Mouse (Mus musculus) bone marrow macrophage, adult 2 months (primary cell): ENCODE data around the gene Olfr401. TPM values are rescaled to one million over a fixed set of nuclear protein-coding genes. Genes with fewer than 3 reads are reported as not detected.
"Not testable (repeated sequence)": the region's sequence is repeated elsewhere in the genome, so short reads cannot be mapped to it uniquely, and the experiment has no call there.

Experiments used
- H3K27ac ChIP-seq: 2 replicates; pipeline ENCODE4 v1.5.1; 2012; ENCODE audit warnings: low read depth, low read length; ENCODE audit not compliant: insufficient read depth
- H3K4me1 ChIP-seq: 2 replicates; pipeline ENCODE4 v1.6.1; 2012; ENCODE audit warnings: low read length; ENCODE audit not compliant: control insufficient read depth, insufficient read depth
- H3K4me3 ChIP-seq: 2 replicates; pipeline ENCODE4 v1.5.1; 2012; ENCODE audit warnings: mild to moderate bottlenecking, low read length, moderate library complexity; ENCODE audit not compliant: insufficient read depth
- CTCF ChIP-seq: IDR thresholded peaks from 2 replicates; pipeline ENCODE4 v1.5.1; 2012; ENCODE audit warnings: low read depth, mild to moderate bottlenecking, low read length, moderate library complexity
- POLR2A ChIP-seq: IDR thresholded peaks from 2 replicates; pipeline ENCODE4 v1.6.1; 2012; ENCODE audit warnings: mild to moderate bottlenecking, low read depth, low read length, borderline replicate concordance
- polyA plus RNA-seq: library from polyadenylated mRNA; stranded (reverse); fragments of >200 nt; gene quantifications from 2 replicates; pipeline ENCODE4 v1.2.4, GENCODE M21; 2012; ENCODE audit not compliant: missing spikeins, insufficient read depth, insufficient read length

Olfr401 gene
- not detected in 2 replicates for polyA plus RNA-seq

- Histone ChIP-seq H3K4me3 (no peak within 1 kb of the TSS), H3K4me1 (no peaks in the 10 kb centered on the region), H3K27ac (no peak within 1 kb of the TSS)
- TF ChIP-seq POLR2A (no peak), CTCF (no peak)
These were observed at the start of gene Olfr401 for GRCm38 (mm10) chr11:74113412-74113811. TSS of gene Olfr401 (plus strand) at chr11:74113712.

- no peak within 1 kb of the TSS for H3K4me3 ChIP-seq
- TF ChIP-seq CTCF: no peak
- no peak for TF ChIP-seq POLR2A
- H3K27ac ChIP-seq: no peak within 1 kb of the TSS
- no peaks in the 10 kb centered on the region for H3K4me1 ChIP-seq
These were observed 43.9 kb upstream of the Olfr401 start, which contains the start of gene Zfp616 for GRCm38 (mm10) chr11:74069655-74070054. TSS of gene Zfp616 (plus strand) at chr11:74069955.

GRCm38 (mm10) chr11:74100724-74101123 is 12.8 kb upstream of the Olfr401 start:
- H3K27ac ChIP-seq: no peak overlapping the region
- no peaks in the 10 kb centered on the region for H3K4me1 ChIP-seq
- H3K4me3 ChIP-seq: no peak overlapping the region
- TF ChIP-seq CTCF (no peak), POLR2A (no peak)

GRCm38 (mm10) chr11:74101507-74101906 is 12.0 kb upstream of the Olfr401 start:
- Histone ChIP-seq H3K4me3 (no peak overlapping the region), H3K4me1 (no peaks in the 10 kb centered on the region), H3K27ac (no peak overlapping the region)
- TF ChIP-seq CTCF (no peak), POLR2A (no peak)

- no peak overlapping the region for H3K27ac ChIP-seq
- H3K4me3 ChIP-seq: no peak overlapping the region
- no peaks in the 10 kb centered on the region for H3K4me1 ChIP-seq
- TF ChIP-seq POLR2A (no peak), CTCF (no peak)
These were observed 8.4 kb upstream of the Olfr401 start for GRCm38 (mm10) chr11:74105066-74105465.

- not testable (repeated sequence) for H3K4me3 ChIP-seq, H3K4me1 ChIP-seq, H3K27ac ChIP-seq
These were observed 26.5 kb downstream of the Olfr401 start for GRCm38 (mm10) chr11:74140001-74140400.

GRCm38 (mm10) chr11:74145866-74146265 is 32.4 kb downstream of the Olfr401 start:
- H3K4me3 ChIP-seq: no peak overlapping the region
- H3K4me1 ChIP-seq: no peaks in the 10 kb centered on the region
- H3K27ac ChIP-seq: no peak overlapping the region
- TF ChIP-seq POLR2A (no peak), CTCF (no peak)

- no peak for TF ChIP-seq CTCF
- no peak for TF ChIP-seq POLR2A
- Histone ChIP-seq H3K27ac (no peak within 1 kb of the TSS), H3K4me1 (no peaks in the 10 kb centered on the region), H3K4me3 (no peak within 1 kb of the TSS)
These were observed 39.7 kb downstream of the Olfr401 start, which contains the start of gene Olfr402 for GRCm38 (mm10) chr11:74153229-74153628. TSS of gene Olfr402 (plus strand) at chr11:74153529.

GRCm38 (mm10) chr11:74168771-74169170 is 55.3 kb downstream of the Olfr401 start:
- TF ChIP-seq POLR2A (no peak), CTCF (no peak)
- no peak overlapping the region for H3K4me3 ChIP-seq
- no peaks in the 10 kb centered on the region for H3K4me1 ChIP-seq
- H3K27ac ChIP-seq: no peak overlapping the region

Other genes with a start within 250 kb of the Olfr401 start
- gene Olfr394, start 222.9 kb upstream of the Olfr401 start, polyA plus RNA-seq: not detected in 2 replicates
- gene Olfr395, start 204.4 kb upstream of the Olfr401 start, polyA plus RNA-seq: not detected in 2 replicates
- gene Olfr23, start 177.0 kb upstream of the Olfr401 start, polyA plus RNA-seq: not detected in 2 replicates
- gene Olfr397, start 152.9 kb upstream of the Olfr401 start, polyA plus RNA-seq: not detected in 2 replicates
- not detected in 2 replicates for gene Olfr398, start 123.3 kb upstream of the Olfr401 start, polyA plus RNA-seq
- not detected in 2 replicates for gene Olfr139, start 57.2 kb upstream of the Olfr401 start, polyA plus RNA-seq
- not detected in 2 replicates for gene Olfr399, start 57.1 kb upstream of the Olfr401 start, polyA plus RNA-seq
- 0.21 TPM in 1 of 2 replicates, not detected in the other for gene Zfp616, start 43.8 kb upstream of the Olfr401 start, polyA plus RNA-seq
- not detected in 2 replicates for gene Olfr402, start 39.8 kb downstream of the Olfr401 start, polyA plus RNA-seq
- gene Olfr403, start 72.5 kb downstream of the Olfr401 start, polyA plus RNA-seq: not detected in 2 replicates
- not detected in 2 replicates for gene Olfr43, start 97.7 kb downstream of the Olfr401 start, polyA plus RNA-seq
- gene Olfr406, start 146.1 kb downstream of the Olfr401 start, polyA plus RNA-seq: not detected in 2 replicates
- gene Olfr59, start 170.0 kb downstream of the Olfr401 start, polyA plus RNA-seq: not detected in 2 replicates
- not detected in 2 replicates for gene Olfr410, start 224.3 kb downstream of the Olfr401 start, polyA plus RNA-seq
- gene Olfr411, start 238.9 kb downstream of the Olfr401 start, polyA plus RNA-seq: not detected in 2 replicates
- not detected in 2 replicates for gene Olfr412, start 248.4 kb downstream of the Olfr401 start, polyA plus RNA-seq